Mouse (Mus musculus) adrenal gland, postnatal 0 days (tissue): ENCODE data around the gene Gm3667. TPM values are rescaled to one million over a fixed set of nuclear protein-coding genes. Genes with fewer than 3 reads are reported as not detected.

Source experiments
- polyA plus RNA-seq: library from polyadenylated mRNA; unstranded; fragments of >200 nt; fragmentation: Nextera tagmentation; extraction: Ambion mirVana; gene quantifications from 2 replicates; pipeline ENCODE4 v1.2.1, GENCODE M21; 2015

The Gm3667 gene
- 0.22 and 0.65 TPM in 2 replicates for polyA plus RNA-seq

DNA sequence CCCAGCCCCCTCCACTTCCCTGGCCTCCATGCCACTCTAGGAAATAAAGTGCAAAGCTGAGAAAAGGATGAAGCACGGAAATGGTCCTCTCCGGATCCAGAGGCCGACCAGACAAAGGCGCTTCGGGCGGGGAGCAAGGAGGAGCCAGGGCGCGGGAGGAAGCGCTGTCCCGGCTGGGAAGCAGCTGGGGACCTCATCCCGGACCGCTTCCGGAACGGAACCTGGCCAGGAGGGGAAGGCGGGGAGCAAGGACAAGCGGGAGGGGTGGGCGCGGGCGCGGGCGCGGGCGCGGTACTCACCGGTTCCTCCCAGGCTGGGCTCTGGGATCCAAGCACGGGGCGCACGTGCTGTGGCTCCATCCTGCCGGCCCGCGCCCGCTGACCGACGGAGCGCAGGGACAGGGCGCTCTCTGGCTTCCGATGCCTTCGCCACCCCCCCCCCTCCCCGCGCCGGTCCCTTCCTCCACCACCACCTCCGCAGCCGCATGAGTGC lies at the start of gene Gm3667:
Gene Gm3667, minus strand, starts transcription at position 442 of the 492 bp plus-strand sequence.

DNA sequence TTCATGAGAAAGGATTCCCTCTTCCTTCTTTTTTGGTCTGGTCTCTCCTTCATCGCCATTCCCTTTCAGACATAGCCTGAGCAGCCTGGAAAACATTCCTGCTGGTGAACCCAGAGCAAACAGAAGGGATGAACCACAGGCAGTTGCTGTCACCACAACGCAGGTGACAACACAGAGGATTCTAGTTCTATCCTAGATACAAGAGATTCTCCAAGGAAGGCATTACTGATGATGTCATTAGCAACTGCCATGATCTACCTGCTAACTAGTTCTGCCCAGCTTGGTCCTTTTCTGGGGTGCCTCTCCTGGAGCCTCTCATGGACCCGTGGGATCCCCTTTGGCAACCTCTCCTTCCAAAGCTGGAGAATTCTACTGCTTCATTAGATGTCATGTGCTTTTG lies 49.6 kb downstream of the Gm3667 start, which contains the start of gene Gm3642:
Gene Gm3642, minus strand, starts transcription at position 101 of the 400 bp plus-strand sequence.

Other genes with a start within 250 kb of the Gm3667 start
- gene Gm10251, start 205.8 kb downstream of the Gm3667 start, polyA plus RNA-seq = not detected in 2 replicates
- gene Gm8050, start 169.7 kb downstream of the Gm3667 start, polyA plus RNA-seq = 0.08 TPM in 1 of 2 replicates, not detected in the other
- 0.94 and 1.7 TPM in 2 replicates for gene Gm3636, start 147.6 kb downstream of the Gm3667 start, polyA plus RNA-seq
- not detected in 2 replicates for gene Gm8362, start 115.6 kb downstream of the Gm3667 start, polyA plus RNA-seq
- not detected in 2 replicates for gene Gm3642, start 49.7 kb downstream of the Gm3667 start, polyA plus RNA-seq
- not detected in 2 replicates for gene Gm6356, start 83.9 kb upstream of the Gm3667 start, polyA plus RNA-seq
- 0.14 and 0.54 TPM in 2 replicates for gene Gm10406, start 137.5 kb upstream of the Gm3667 start, polyA plus RNA-seq
- gene Gm3685, start 155.0 kb upstream of the Gm3667 start, polyA plus RNA-seq = not detected in 2 replicates
- 0.35 and 0.43 TPM in 2 replicates for gene Gm3696, start 210.7 kb upstream of the Gm3667 start, polyA plus RNA-seq
- gene Gm6676, start 235.4 kb upstream of the Gm3667 start, polyA plus RNA-seq = not detected in 2 replicates